Mouse (Mus musculus): ENCODE results near the gene 1700074P13Rik. TPM values are rescaled to one million over a fixed set of nuclear protein-coding genes. Genes with fewer than 3 reads are reported as not detected.

Gene 1700074P13Rik
- total and polyA plus RNA-seq, 3 experiments: not detected

DNA sequence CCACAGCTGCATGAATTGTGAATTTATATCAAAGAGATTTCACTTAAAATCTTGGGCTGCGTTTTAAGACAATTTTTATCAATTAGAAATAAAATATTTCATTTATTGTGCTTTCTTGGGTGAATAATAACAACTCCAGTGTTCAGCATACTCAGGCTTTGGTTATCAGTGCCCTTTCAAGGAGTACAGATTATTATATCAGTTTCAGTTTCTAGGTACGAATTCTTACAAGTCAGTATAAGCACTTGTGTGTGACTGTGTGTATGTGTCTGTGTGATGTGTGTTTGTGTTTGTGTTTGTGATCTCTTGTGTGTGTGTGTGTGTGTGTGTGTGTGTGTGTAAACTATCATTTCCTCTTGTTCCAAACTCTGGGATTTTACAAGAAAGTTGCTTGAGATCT is 13.4 kb upstream of the 1700074P13Rik start:
- Histone ChIP-seq H3K4me1 (ENCODE audit: control insufficient read depth in 1 of 2, insufficient read depth in 2 of 2) (no peaks in the 10 kb centered on the region), H3K36me3 (replicated peaks in 1 of 2; ENCODE audit: control insufficient read depth in 1 of 2, insufficient read depth in 1 of 2, low read length in 1 of 2) (no peaks in the 10 kb centered on the region), H3K9me3 (replicated peaks; ENCODE audit: low read length) (peaks cover 2% of the 10 kb centered on the region), H3K27me3 (replicated peaks) (no peaks in the 10 kb centered on the region), H3K79me2 (replicated peaks; ENCODE audit: control insufficient read depth, extremely low read depth, insufficient read depth, poor library complexity, severe bottlenecking) (no peaks in the 10 kb centered on the region), H3K4me3 (replicated peaks in 1 of 3; ENCODE audit: low read depth in 2 of 3, low read length in 2 of 3, poor library complexity in 1 of 3) (no peak overlapping the region), H3K27ac (ENCODE audit: insufficient read depth, low read depth) (no peak overlapping the region), H3K4me2 (ENCODE audit: insufficient read depth, low read depth, poor library complexity, severe bottlenecking) (no peak overlapping the region), H3K9ac (ENCODE audit: insufficient read depth, low read depth) (no peak overlapping the region)
- dilution Hi-C loops (cut with MboI; ENCODE audit: extremely low pct_ligation_motif_present, extremely low pct_unique_long_range_greater_than_20kb, low sequenced_read_pairs) (no loop called here), in situ Hi-C loops (cut with MboI; ENCODE audit: low pct_ligation_motif_present, low pct_unique_long_range_greater_than_20kb, low sequenced_read_pairs) (no loop called here)
- DNase-seq (ENCODE audit: extremely low read depth): no peak
- TF ChIP-seq MAFK (IDR thresholded peaks at IDR 0.05; ENCODE audit: insufficient replicate concordance, low read length): no peak
- TF ChIP-seq USF1 (IDR thresholded peaks at IDR 0.05; ENCODE audit: low read depth, low read length): no peak
- TF ChIP-seq TBP (conservative IDR thresholded peaks at IDR 0.05; ENCODE audit: low read depth, low read length): no peak
- no peak for TF ChIP-seq HCFC1 (IDR thresholded peaks at IDR 0.05; ENCODE audit: low read depth, low read length)
- TF ChIP-seq RCOR1 (conservative IDR thresholded peaks at IDR 0.05; ENCODE audit: low read depth, low read length): no peak
- no peak for TF ChIP-seq ZKSCAN1 (IDR thresholded peaks at IDR 0.05; ENCODE audit: borderline replicate concordance, low read depth, low read length)
- TF ChIP-seq ZMIZ1 (IDR thresholded peaks at IDR 0.05; ENCODE audit: low read depth, low read length): no peak
- TF ChIP-seq JUND (conservative IDR thresholded peaks at IDR 0.05; ENCODE audit: low read depth, low read length): no peak
- TF ChIP-seq MYC (IDR thresholded peaks at IDR 0.05; ENCODE audit: low read depth, low read length): no peak
- TF ChIP-seq BHLHE40 (IDR thresholded peaks at IDR 0.05; ENCODE audit: low read depth, low read length): no peak
- TF ChIP-seq ZC3H11A (IDR thresholded peaks at IDR 0.05; ENCODE audit: low read depth, low read length): no peak
- TF ChIP-seq IRF4 (IDR thresholded peaks at IDR 0.05; ENCODE audit: low read depth, low read length): no peak

GRCm38 (mm10) chr6:40951770-40952169 is 11.4 kb upstream of the 1700074P13Rik start, which contains the start of gene Gm4744:
Gm4744 (minus strand) TSS chr6:40951870.
- Histone ChIP-seq H3K9ac (ENCODE audit: insufficient read depth, low read depth) (no peak within 1 kb of the TSS), H3K27me3 (replicated peaks) (no peaks in the 10 kb centered on the region), H3K4me1 (ENCODE audit: control insufficient read depth in 1 of 2, insufficient read depth in 2 of 2) (no peaks in the 10 kb centered on the region), H3K9me3 (replicated peaks; ENCODE audit: low read length) (no peaks in the 10 kb centered on the region), H3K79me2 (replicated peaks; ENCODE audit: control insufficient read depth, extremely low read depth, insufficient read depth, poor library complexity, severe bottlenecking) (no peaks in the 10 kb centered on the region), H3K27ac (ENCODE audit: insufficient read depth, low read depth) (no peak within 1 kb of the TSS), H3K36me3 (replicated peaks in 1 of 2; ENCODE audit: control insufficient read depth in 1 of 2, insufficient read depth in 1 of 2, low read length in 1 of 2) (no peaks in the 10 kb centered on the region), H3K4me3 (replicated peaks in 1 of 3; ENCODE audit: low read depth in 2 of 3, low read length in 2 of 3, poor library complexity in 1 of 3) (no peak within 1 kb of the TSS), H3K4me2 (ENCODE audit: insufficient read depth, low read depth, poor library complexity, severe bottlenecking) (no peak within 1 kb of the TSS)
- no peak for TF ChIP-seq ZMIZ1 (IDR thresholded peaks at IDR 0.05; ENCODE audit: low read depth, low read length)
- TF ChIP-seq ZKSCAN1 (IDR thresholded peaks at IDR 0.05; ENCODE audit: borderline replicate concordance, low read depth, low read length): no peak
- no peak for TF ChIP-seq MAX (IDR thresholded peaks at IDR 0.05; ENCODE audit: low read length)
- no peak for TF ChIP-seq JUND (conservative IDR thresholded peaks at IDR 0.05; ENCODE audit: low read depth, low read length)
- TF ChIP-seq MAFK (IDR thresholded peaks at IDR 0.05; ENCODE audit: insufficient replicate concordance, low read length): no peak
- TF ChIP-seq ELF1 (IDR thresholded peaks at IDR 0.05; ENCODE audit: low read depth, low read length): no peak
- TF ChIP-seq NRF1 (IDR thresholded peaks at IDR 0.05; ENCODE audit: low read depth, low read length): no peak
- dilution Hi-C loops (cut with MboI; ENCODE audit: extremely low pct_ligation_motif_present, extremely low pct_unique_long_range_greater_than_20kb, low sequenced_read_pairs) (no loop called here), in situ Hi-C loops (cut with MboI; ENCODE audit: low pct_ligation_motif_present, low pct_unique_long_range_greater_than_20kb, low sequenced_read_pairs) (no loop called here)
- DNase-seq (ENCODE audit: extremely low read depth): no peak
